Mouse (Mus musculus) CH12.LX (cell line): Measurements from ENCODE around the gene Spi1. TPM values are rescaled to one million over a fixed set of nuclear protein-coding genes. Genes with fewer than 3 reads are reported as not detected.

Source experiments
- DNase-seq: peaks from one replicate; pipeline ENCODE4 v3.0.0-alpha.2; 2013; ENCODE audit errors: extremely low read depth
- H3K27ac ChIP-seq: 2 replicates; pipeline ENCODE4 v1.5.1; 2012; ENCODE audit warnings: low read depth, mild to moderate bottlenecking, control low read depth, moderate library complexity; ENCODE audit not compliant: insufficient read depth
- H3K27me3 ChIP-seq: replicated peaks from 2 replicates; pipeline ENCODE3; 2012; ENCODE audit warnings: inconsistent platforms
- H3K36me3 ChIP-seq, 2 experiments: replicated peaks in 1 of 2; 2 replicates each; pipeline versions ENCODE3 to v1.6.1; 2012; ENCODE audit warnings: inconsistent platforms in 1 of 2, low read length in 1 of 2, mild to moderate bottlenecking in 1 of 2, mixed read lengths in 1 of 2, moderate library complexity in 1 of 2; ENCODE audit not compliant: control insufficient read depth in 1 of 2, insufficient read depth in 1 of 2
- H3K4me1 ChIP-seq, 2 experiments: 2 replicates each; pipeline ENCODE4 v1.6.1; 2012; ENCODE audit warnings: inconsistent platforms in 1 of 2, moderate library complexity in 1 of 2; ENCODE audit not compliant: insufficient read depth in 2 of 2, control insufficient read depth in 1 of 2
- H3K4me2 ChIP-seq: 2 replicates; pipeline ENCODE4 v1.6.1; 2012; ENCODE audit warnings: low read depth, mild to moderate bottlenecking, control low read depth; ENCODE audit not compliant: poor library complexity, insufficient read depth, severe bottlenecking
- H3K4me3 ChIP-seq, 3 experiments: fragments of 150-350 bp in 1 of 3; sonication (generic) in 1 of 3; replicated peaks in 1 of 3; 2 replicates each; pipeline versions ENCODE3 to v1.5.1; 2011 to 2012; ENCODE audit warnings: low read depth in 2 of 3, low read length in 2 of 3, mild to moderate bottlenecking in 2 of 3, moderate library complexity in 2 of 3, control low read depth in 1 of 3, improper control_type of control experiment in 1 of 3, inconsistent platforms in 1 of 3, mixed read lengths in 1 of 3; ENCODE audit not compliant: poor library complexity in 1 of 3
- H3K79me2 ChIP-seq: replicated peaks from 2 replicates; pipeline ENCODE4 v1.6.1; 2012; ENCODE audit warnings: mild to moderate bottlenecking, moderate library complexity; ENCODE audit not compliant: control insufficient read depth, poor library complexity, insufficient read depth, severe bottlenecking; ENCODE audit errors: extremely low read depth
- H3K9ac ChIP-seq: 2 replicates; pipeline ENCODE4 v1.6.1; 2012; ENCODE audit warnings: low read depth, mild to moderate bottlenecking, control low read depth, moderate library complexity; ENCODE audit not compliant: insufficient read depth
- H3K9me3 ChIP-seq: replicated peaks from 2 replicates; pipeline ENCODE3; 2012; ENCODE audit warnings: low read length, inconsistent platforms, mixed read lengths
- CHD1 ChIP-seq: IDR thresholded peaks from 2 replicates; pipeline ENCODE4 v1.6.1; 2012; ENCODE audit warnings: low read depth, low read length, improper control_type of control experiment, inconsistent platforms
- CTCF ChIP-seq, 2 experiments: IDR thresholded peaks in 1 of 2; conservative IDR thresholded peaks in 1 of 2; 2 replicates each; pipeline ENCODE4 v1.5.1; 2011 to 2012; ENCODE audit warnings: low read depth in 2 of 2, low read length in 2 of 2, improper control_type of control experiment in 1 of 2, inconsistent platforms in 1 of 2, mild to moderate bottlenecking in 1 of 2, moderate library complexity in 1 of 2
- E2F4 ChIP-seq: IDR thresholded peaks from 2 replicates; pipeline ENCODE4 v1.6.1; 2011; ENCODE audit warnings: low read depth, low read length, improper control_type of control experiment; ENCODE audit not compliant: insufficient replicate concordance
- ELF1 ChIP-seq: IDR thresholded peaks from 2 replicates; pipeline ENCODE4 v1.6.1; 2014; ENCODE audit warnings: low read depth, mild to moderate bottlenecking, inconsistent platforms, low read length, improper control_type of control experiment
- EP300 ChIP-seq: IDR thresholded peaks from 2 replicates; pipeline ENCODE4 v1.6.1; 2011; ENCODE audit warnings: low read length, improper control_type of control experiment
- GABPA ChIP-seq: IDR thresholded peaks from 2 replicates; pipeline ENCODE4 v1.6.1; 2012; ENCODE audit warnings: low read depth, low read length, improper control_type of control experiment, inconsistent platforms; ENCODE audit not compliant: insufficient replicate concordance
- IRF4 ChIP-seq: IDR thresholded peaks from 2 replicates; pipeline ENCODE4 v1.6.1; 2014; ENCODE audit warnings: low read depth, mild to moderate bottlenecking, inconsistent platforms, low read length, improper control_type of control experiment
- JUN ChIP-seq: IDR thresholded peaks from 2 replicates; pipeline ENCODE4 v1.6.1; 2011; ENCODE audit warnings: low read depth, mild to moderate bottlenecking, low read length, improper control_type of control experiment, moderate library complexity; ENCODE audit not compliant: insufficient read depth
- KAT2A ChIP-seq: IDR thresholded peaks from 2 replicates; pipeline ENCODE4 v1.6.1; 2012; ENCODE audit warnings: low read length, improper control_type of control experiment, inconsistent platforms; ENCODE audit not compliant: insufficient replicate concordance
- MXI1 ChIP-seq: IDR thresholded peaks from 2 replicates; pipeline ENCODE4 v1.6.1; 2011; ENCODE audit warnings: mild to moderate bottlenecking, low read depth, low read length, improper control_type of control experiment
- MYC ChIP-seq: IDR thresholded peaks from 2 replicates; pipeline ENCODE4 v1.6.1; 2011; ENCODE audit warnings: low read depth, mild to moderate bottlenecking, improper control_type of control experiment, low read length
- NELFE ChIP-seq: IDR thresholded peaks from 2 replicates; pipeline ENCODE4 v1.6.1; 2011; ENCODE audit warnings: low read depth, low read length, improper control_type of control experiment
- PAX5 ChIP-seq: IDR thresholded peaks from 2 replicates; pipeline ENCODE4 v1.6.1; 2012; ENCODE audit warnings: low read length, inconsistent platforms, mixed read lengths
- POLR2AphosphoS2 ChIP-seq: IDR thresholded peaks from 2 replicates; pipeline ENCODE4 v1.6.1; 2011; ENCODE audit warnings: low read depth, low read length, improper control_type of control experiment
- RCOR1 ChIP-seq: conservative IDR thresholded peaks from 2 replicates; pipeline ENCODE4 v1.6.1; 2012; ENCODE audit warnings: low read depth, mild to moderate bottlenecking, inconsistent platforms, low read length, improper control_type of control experiment
- SIN3A ChIP-seq: IDR thresholded peaks from 2 replicates; pipeline ENCODE4 v1.6.1; 2012; ENCODE audit warnings: low read length, improper control_type of control experiment, inconsistent platforms
- UBTF ChIP-seq: IDR thresholded peaks from 2 replicates; pipeline ENCODE4 v1.6.1; 2012; ENCODE audit warnings: low read depth, mild to moderate bottlenecking, inconsistent platforms, low read length, improper control_type of control experiment, moderate library complexity
- USF2 ChIP-seq: conservative IDR thresholded peaks from 2 replicates; pipeline ENCODE4 v1.6.1; 2011; ENCODE audit warnings: low read depth, low read length, improper control_type of control experiment
- ZC3H11A ChIP-seq: IDR thresholded peaks from 2 replicates; pipeline ENCODE4 v1.6.1; 2012; ENCODE audit warnings: low read depth, mild to moderate bottlenecking, inconsistent platforms, low read length, improper control_type of control experiment
- ZKSCAN1 ChIP-seq: IDR thresholded peaks from 2 replicates; pipeline ENCODE4 v1.6.1; 2012; ENCODE audit warnings: low read depth, inconsistent platforms, low read length, improper control_type of control experiment, borderline replicate concordance
- ZMIZ1 ChIP-seq: IDR thresholded peaks from 2 replicates; pipeline ENCODE4 v1.6.1; 2012; ENCODE audit warnings: low read depth, mild to moderate bottlenecking, inconsistent platforms, low read length, improper control_type of control experiment
- dilution Hi-C: fragments of 300-500 bp; cut with MboI; formaldehyde crosslinking; loops from 2 replicates; pipeline ENCODE4 v1.14.3; 2020; ENCODE audit warnings: low sequenced_read_pairs; ENCODE audit not compliant: extremely low pct_unique_long_range_greater_than_20kb, extremely low pct_ligation_motif_present
- in situ Hi-C: fragments of 300-500 bp; cut with MboI; formaldehyde crosslinking; loops from 3 replicates; pipeline ENCODE4 v1.14.3; 2019; ENCODE audit warnings: low sequenced_read_pairs, low pct_ligation_motif_present, low pct_unique_long_range_greater_than_20kb, mixed read lengths
- polyA plus RNA-seq: library from polyadenylated mRNA; unstranded; fragments of >175 nt; gene quantifications from 2 replicates; pipeline ENCODE4 v1.2.1, GENCODE M21; 2012; ENCODE audit warnings: low read depth; ENCODE audit not compliant: insufficient read length
- total RNA-seq, 2 experiments: library from RNA; depleted of rRNA; stranded (reverse); fragments of 300-350 nt in 1 of 2; fragments of >200 nt in 1 of 2; gene quantifications; 2 replicates each; pipeline ENCODE4 v1.2.3; 2012 to 2014

The Spi1 gene
- total and polyA plus RNA-seq, 3 experiments = 24.7 to 45.7 (median 42.6) TPM

DNA sequence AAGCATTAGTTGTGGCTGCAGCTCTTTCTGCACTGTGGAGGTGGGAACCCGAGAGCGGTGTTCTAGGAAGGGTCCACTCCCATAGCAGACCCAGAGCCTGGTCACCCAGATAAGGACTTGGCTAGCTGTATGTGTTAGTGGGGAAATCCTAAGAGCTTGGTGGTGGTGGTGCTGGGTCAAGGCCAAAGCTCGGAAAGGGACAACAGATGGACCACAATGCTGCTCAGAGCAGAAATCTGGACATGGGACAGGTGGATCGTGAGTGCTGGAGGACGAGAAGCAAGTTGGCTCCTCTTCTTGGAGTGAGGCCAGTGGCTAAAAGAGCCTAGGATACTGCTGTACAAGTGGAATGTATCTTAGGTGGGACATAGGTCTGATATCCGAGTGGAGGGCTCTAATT is 37.4 kb downstream of the Spi1 start:
- in situ Hi-C loops = no loop called here
- dilution Hi-C loops = no loop called here
- no peak overlapping the region for H3K4me2 ChIP-seq
- no peak overlapping the region for H3K9ac ChIP-seq
- H3K36me3 ChIP-seq = peaks cover 20 to 48% of the 10 kb centered on the region in 2 experiments
- DNase-seq = no peak
- H3K4me1 ChIP-seq = peaks cover 0 to 3% of the 10 kb centered on the region in 2 experiments; a peak in 1 of 4 replicates
- H3K4me3 ChIP-seq = no peak overlapping the region
- no peaks in the 10 kb centered on the region for H3K27me3 ChIP-seq
- H3K27ac ChIP-seq = no peak overlapping the region
- H3K79me2 ChIP-seq = no peaks in the 10 kb centered on the region
- H3K9me3 ChIP-seq = no peaks in the 10 kb centered on the region
- no peak for TF ChIP-seq ELF1
- no peak for TF ChIP-seq E2F4
- TF ChIP-seq IRF4 = no peak
- TF ChIP-seq SIN3A = no peak
- TF ChIP-seq UBTF = no peak
- TF ChIP-seq MXI1 = no peak
- TF ChIP-seq GABPA = no peak
- TF ChIP-seq CTCF (conservative IDR thresholded peaks at IDR 0.05 in 1 of 2, IDR thresholded peaks at IDR 0.05 in 1 of 2; ENCODE audit: low read depth in 2 of 2, low read length in 2 of 2) = no peak
- TF ChIP-seq USF2 = no peak
- TF ChIP-seq EP300 = no peak
- no peak for TF ChIP-seq MYC

DNA sequence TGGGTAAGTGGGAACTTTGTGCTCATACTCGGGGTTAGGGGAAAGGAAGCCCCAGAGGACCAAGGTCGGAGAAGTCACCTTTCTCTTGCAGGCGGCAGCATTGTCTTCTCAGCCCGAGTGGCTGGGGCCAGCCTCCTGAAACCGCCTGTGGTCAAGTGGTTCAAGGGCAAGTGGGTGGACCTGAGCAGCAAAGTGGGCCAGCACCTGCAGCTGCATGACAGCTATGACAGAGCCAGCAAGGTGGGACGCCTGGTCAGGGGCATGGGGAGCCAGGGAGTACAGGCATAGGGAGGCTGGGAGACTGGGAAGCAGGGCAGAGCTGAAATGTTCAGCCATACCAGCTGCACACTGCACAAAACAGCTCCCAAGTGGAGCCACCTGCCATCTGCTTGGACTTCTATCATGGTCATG is 38.1 kb downstream of the Spi1 start:
- H3K4me1 ChIP-seq = peaks cover 0 to 3% of the 10 kb centered on the region in 2 experiments; a peak in 1 of 4 replicates
- TF ChIP-seq PAX5 = no peak
- no peak for TF ChIP-seq MXI1
- no peak for TF ChIP-seq ZKSCAN1
- TF ChIP-seq UBTF = no peak
- no peak for TF ChIP-seq IRF4
- no peak for TF ChIP-seq NELFE
- no peak for TF ChIP-seq GABPA
- H3K79me2 ChIP-seq = no peaks in the 10 kb centered on the region
- H3K27me3 ChIP-seq = no peaks in the 10 kb centered on the region
- in situ Hi-C loops (no loop called here), dilution Hi-C loops (no loop called here)
- no peak overlapping the region for H3K9ac ChIP-seq
- no peak overlapping the region for H3K4me3 ChIP-seq
- no peaks in the 10 kb centered on the region for H3K9me3 ChIP-seq
- H3K4me2 ChIP-seq = no peak overlapping the region
- no peak for DNase-seq
- H3K27ac ChIP-seq = no peak overlapping the region
- H3K36me3 ChIP-seq = peaks cover 13 to 47% of the 10 kb centered on the region in 2 experiments

DNA sequence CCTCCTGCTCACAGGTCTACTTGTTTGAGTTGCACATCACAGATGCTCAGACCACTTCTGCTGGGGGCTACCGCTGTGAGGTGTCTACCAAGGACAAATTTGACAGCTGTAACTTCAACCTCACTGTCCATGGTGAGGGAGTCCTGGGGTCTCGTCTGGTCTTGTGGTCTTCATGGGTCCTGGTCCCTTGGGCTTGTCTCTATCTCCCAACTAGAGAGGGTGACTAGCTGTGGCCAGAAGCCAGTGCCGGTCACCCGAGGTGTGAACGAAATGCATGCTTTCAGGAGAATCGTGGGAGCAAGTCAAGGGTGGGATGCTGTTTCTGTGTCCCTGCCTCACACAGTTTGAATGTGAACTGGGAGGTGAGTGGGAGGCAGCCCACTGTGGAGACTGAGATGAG is 38.8 kb downstream of the Spi1 start:
- H3K79me2 ChIP-seq = no peaks in the 10 kb centered on the region
- no peak overlapping the region for H3K4me2 ChIP-seq
- in situ Hi-C loops (no loop called here), dilution Hi-C loops (no loop called here)
- H3K4me1 ChIP-seq = peaks cover 0 to 3% of the 10 kb centered on the region in 2 experiments; a peak in 1 of 4 replicates
- H3K9me3 ChIP-seq = no peaks in the 10 kb centered on the region
- no peak overlapping the region for H3K9ac ChIP-seq
- TF ChIP-seq CHD1 (no peak), JUN (no peak), ZC3H11A (no peak), NELFE (no peak), IRF4 (no peak), RCOR1 (no peak), ZKSCAN1 (no peak), KAT2A (no peak), ELF1 (no peak), SIN3A (no peak), MXI1 (no peak), ZMIZ1 (no peak), POLR2AphosphoS2 (no peak)
- no peak overlapping the region for H3K4me3 ChIP-seq
- H3K27ac ChIP-seq = no peak overlapping the region
- no peak for DNase-seq
- peaks cover 6 to 45% of the 10 kb centered on the region in 2 experiments for H3K36me3 ChIP-seq
- no peaks in the 10 kb centered on the region for H3K27me3 ChIP-seq
